Mouse (Mus musculus) adrenal gland, postnatal 14 days (tissue): ENCODE results near the gene Kitl. TPM values are rescaled to one million over a fixed set of nuclear protein-coding genes. Genes with fewer than 3 reads are reported as not detected.

Experiments
- DNase-seq: peaks from one replicate; pipeline ENCODE4 v3.0.0; 2021; ENCODE audit warnings: mixed read lengths
- microRNA-seq, 2 experiments: library from miRNA; unstranded; fragments of <30 nt; microRNA quantifications; one replicate each; pipeline ENCODE4 v1.2.0; 2021
- total RNA-seq: library from RNA; stranded (reverse); gene quantifications from 2 replicates; pipeline ENCODE4 v1.2.3, GENCODE M21; 2021

Kitl gene
- total RNA-seq, 1 experiment from 2014 or later: 62.6 TPM

DNA sequence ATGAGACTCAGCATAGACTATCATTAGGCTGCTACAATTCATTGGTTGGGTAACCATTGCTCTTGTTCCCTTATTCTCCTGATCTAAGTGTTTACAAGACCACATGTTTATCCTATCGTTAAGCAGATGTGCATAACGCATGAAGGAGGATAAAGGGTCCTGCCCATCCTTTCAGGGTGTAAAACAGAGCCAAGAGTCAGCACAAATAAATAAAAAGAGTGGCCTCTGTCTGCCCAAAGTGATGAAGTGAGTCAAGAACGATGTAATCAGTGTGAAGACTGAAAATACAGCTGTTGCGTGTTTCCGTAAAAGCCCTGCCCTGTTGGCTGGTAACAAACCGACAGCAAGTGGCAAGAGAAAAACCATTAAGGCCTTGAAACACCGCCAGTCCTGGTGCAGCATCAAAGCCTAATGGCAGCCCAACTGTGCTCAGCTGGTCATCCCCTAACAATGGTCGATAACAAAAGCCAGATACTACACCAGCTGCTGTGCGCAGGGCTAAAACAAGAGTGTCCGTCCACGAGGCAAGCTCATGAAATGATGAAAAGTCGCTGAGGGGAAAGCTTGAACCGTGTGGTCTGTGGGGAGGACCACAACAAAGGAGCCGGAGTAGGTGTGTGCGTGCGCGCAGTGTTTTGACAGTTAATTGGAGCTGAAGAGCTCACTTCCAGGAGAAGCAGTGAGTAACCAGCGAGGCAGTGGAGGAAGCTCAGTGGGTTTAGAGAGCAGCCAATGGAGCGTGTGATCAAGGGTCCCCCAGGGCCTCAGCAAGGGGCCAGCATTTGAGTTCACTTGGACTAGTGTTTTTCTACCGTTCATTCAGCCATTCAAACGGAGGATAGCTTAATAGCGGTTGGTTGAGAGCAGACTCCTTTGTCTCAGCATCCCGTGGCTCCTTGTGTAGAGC, 112.7 kb downstream of the Kitl start:
- DNase-seq: no peak

DNA sequence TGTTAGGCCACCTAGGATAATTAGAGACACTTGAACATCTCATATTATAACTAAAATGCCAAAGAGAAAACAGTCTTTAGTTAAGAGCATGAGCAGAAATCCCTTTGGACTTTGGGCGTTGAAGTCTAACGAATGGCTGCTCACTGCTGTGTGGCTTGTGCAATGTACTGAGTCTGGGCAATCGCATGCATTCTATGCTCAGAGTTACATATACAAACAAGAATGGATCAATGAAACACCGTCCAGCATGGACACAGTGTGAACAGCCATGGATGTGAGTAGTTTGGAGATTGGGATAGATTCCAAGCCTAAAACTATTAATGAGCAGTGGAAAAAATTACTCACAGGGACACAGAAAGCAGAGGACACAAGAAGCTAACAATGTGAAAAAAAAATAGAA, 116.2 kb downstream of the Kitl start:
- DNase-seq: no peak

DNA sequence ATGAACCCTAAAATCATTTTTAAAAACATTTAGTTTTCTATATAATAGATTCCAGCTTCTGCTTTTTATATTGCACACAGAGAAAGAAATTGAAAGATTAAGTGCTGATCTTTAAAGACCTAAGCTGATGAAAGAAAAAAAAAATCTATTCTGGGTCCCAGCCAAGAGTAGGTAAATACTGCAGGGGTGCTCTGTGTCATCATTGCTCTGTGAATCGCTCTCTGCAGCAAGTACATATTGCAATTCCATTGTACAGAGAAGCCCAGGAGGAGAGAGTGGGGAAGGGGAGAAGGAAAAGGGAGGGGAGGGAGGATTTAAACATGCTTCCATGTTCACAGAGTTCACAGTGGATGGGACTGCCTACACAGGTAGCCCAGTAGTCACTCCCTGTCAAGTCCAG, 116.9 kb downstream of the Kitl start:
- no peak for DNase-seq

DNA sequence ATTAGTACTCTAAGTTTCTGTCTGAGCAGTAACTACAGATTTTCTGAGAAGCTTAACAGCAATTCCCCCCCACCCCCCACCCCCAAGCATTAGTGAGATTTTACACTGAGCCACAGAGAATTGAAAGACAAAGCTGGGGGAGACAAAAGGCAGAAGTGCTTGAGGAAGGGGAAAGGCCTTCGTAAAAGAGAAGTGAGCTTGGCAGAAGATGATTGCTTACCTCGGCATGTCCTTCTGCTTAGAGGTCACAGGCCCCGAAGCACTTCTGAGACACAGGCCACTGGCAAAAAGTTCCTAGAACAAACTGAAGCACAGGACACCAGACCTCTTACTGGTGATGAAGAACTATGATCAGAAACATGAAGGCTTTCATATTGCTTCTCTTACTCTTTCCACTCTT, 123.1 kb downstream of the Kitl start:
- no peak for DNase-seq

DNA sequence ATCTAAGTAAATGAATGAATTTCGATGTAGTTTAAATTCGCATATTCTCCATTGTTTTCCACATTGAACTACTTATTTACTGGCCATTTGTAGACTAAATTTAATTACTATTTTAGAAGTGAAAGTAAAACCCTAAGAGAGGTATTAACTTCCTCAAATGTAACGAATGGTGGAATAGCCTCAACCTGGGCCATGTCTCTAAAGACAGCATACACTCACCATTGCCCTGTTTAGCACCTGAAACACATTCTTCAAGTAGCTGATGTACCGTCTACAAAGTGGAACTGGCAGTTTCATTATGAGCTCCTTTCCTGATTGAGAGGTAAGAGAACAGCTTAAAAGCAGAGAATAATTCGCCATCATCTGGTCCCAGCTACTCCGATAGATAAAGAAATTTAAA, 132.7 kb downstream of the Kitl start:
- no peak for DNase-seq

Small RNAs within 50 kb of the gene (microRNA-seq; reads per million reads assigned to microRNA genes)
- 0 reads per million in 2 experiments for gene Gm22918
- gene Gm25287: 0 reads per million in 2 experiments
